Mouse (Mus musculus): ENCODE measurements around the gene 2300003K06Rik. TPM values are rescaled to one million over a fixed set of nuclear protein-coding genes. Genes with fewer than 3 reads are reported as not detected.

Gene 2300003K06Rik
- polyA plus RNA-seq, 1 experiment from 2014 or later, result not detected

DNA sequence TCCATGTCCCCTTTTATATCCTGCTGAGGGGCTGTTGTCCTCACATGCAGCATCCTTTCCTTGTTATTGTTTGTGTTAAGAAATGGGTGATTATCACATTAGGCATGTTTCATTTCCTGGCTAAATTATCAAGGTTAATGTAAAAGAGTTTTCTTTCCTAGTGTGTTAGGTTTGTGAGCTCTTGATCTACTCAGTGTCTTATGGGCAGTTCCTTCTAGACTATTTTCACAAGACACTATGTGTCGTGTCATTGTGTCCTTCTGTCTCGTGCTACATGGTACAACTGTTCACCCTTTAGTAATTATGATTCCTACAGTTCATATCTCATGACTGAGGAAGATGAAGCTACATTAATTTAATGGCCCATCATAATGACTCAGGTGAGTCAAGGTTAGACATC is 44.5 kb downstream of the 2300003K06Rik start, which contains the start of gene Gm11596:
TSS of gene Gm11596 (minus strand) at position 101 of the 400 bp plus-strand sequence.
- H3K4me2 ChIP-seq (ENCODE audit: low read depth, low read length), result no peak within 1 kb of the TSS
- 55% methylated on average over 2 of the region's 2 CpGs for WGBS (ENCODE audit: insufficient replicate concordance)

More for the DNA sequence above, 44.5 kb downstream of the 2300003K06Rik start, which contains the start of gene Gm11596:
- no peak for ATAC-seq
- H3K4me1 ChIP-seq (ENCODE audit: insufficient read depth), result no peaks in the 10 kb centered on the region
- no peak within 1 kb of the TSS for H3K4me3 ChIP-seq (ENCODE audit: low read depth, low read length)
- H3K36me3 ChIP-seq (replicated peaks; ENCODE audit: insufficient read depth, low read length), result no peaks in the 10 kb centered on the region
- H3K27me3 ChIP-seq (ENCODE audit: insufficient read depth, low read length), result no peaks in the 10 kb centered on the region
- no peak for TF ChIP-seq EP300 (IDR thresholded peaks at IDR 0.05; ENCODE audit: low read depth)
- TF ChIP-seq CTCF (IDR thresholded peaks at IDR 0.05; ENCODE audit: low read depth), result no peak
- H3K9ac ChIP-seq (replicated peaks), result no peak within 1 kb of the TSS
- H3K27ac ChIP-seq (ENCODE audit: low read depth), result no peak within 1 kb of the TSS
- no peaks in the 10 kb centered on the region for H3K9me3 ChIP-seq (ENCODE audit: low read length)
- no peak for DNase-seq

Other genes with a start within 250 kb of the 2300003K06Rik start
- gene Krtap1-3, start 246.7 kb downstream of the 2300003K06Rik start, polyA plus RNA-seq (2015; fragmentation: Nextera tagmentation; extraction: Ambion mirVana), result not detected in 2 replicates
- gene Krtap9-3, start 240.0 kb downstream of the 2300003K06Rik start, polyA plus RNA-seq (2015; fragmentation: Nextera tagmentation; extraction: Ambion mirVana), result not detected in 2 replicates
- not detected in 2 replicates for gene Gm11938, start 234.8 kb downstream of the 2300003K06Rik start, polyA plus RNA-seq (2015; fragmentation: Nextera tagmentation; extraction: Ambion mirVana)
- gene Gm11937, start 227.9 kb downstream of the 2300003K06Rik start, polyA plus RNA-seq (2015; fragmentation: Nextera tagmentation; extraction: Ambion mirVana), result not detected in 2 replicates
- gene Krtap2-4, start 223.2 kb downstream of the 2300003K06Rik start, polyA plus RNA-seq (2015; fragmentation: Nextera tagmentation; extraction: Ambion mirVana), result not detected in 2 replicates
- gene Gm11562, start 217.6 kb downstream of the 2300003K06Rik start, polyA plus RNA-seq (2015; fragmentation: Nextera tagmentation; extraction: Ambion mirVana), result not detected in 2 replicates
- not detected in 2 replicates for gene Krtap4-1, start 209.8 kb downstream of the 2300003K06Rik start, polyA plus RNA-seq (2015; fragmentation: Nextera tagmentation; extraction: Ambion mirVana)
- gene Krtap4-2, start 203.0 kb downstream of the 2300003K06Rik start, polyA plus RNA-seq (2015; fragmentation: Nextera tagmentation; extraction: Ambion mirVana), result not detected in 2 replicates
- gene Krtap4-7, start 194.0 kb downstream of the 2300003K06Rik start, polyA plus RNA-seq (2015; fragmentation: Nextera tagmentation; extraction: Ambion mirVana), result not detected in 2 replicates
- not detected in 2 replicates for gene Gm11555, start 187.8 kb downstream of the 2300003K06Rik start, polyA plus RNA-seq (2015; fragmentation: Nextera tagmentation; extraction: Ambion mirVana)
- not detected in 2 replicates for gene Gm11563, start 179.1 kb downstream of the 2300003K06Rik start, polyA plus RNA-seq (2015; fragmentation: Nextera tagmentation; extraction: Ambion mirVana)
- not detected in 2 replicates for gene Krtap4-6, start 172.1 kb downstream of the 2300003K06Rik start, polyA plus RNA-seq (2015; fragmentation: Nextera tagmentation; extraction: Ambion mirVana)
- not detected in 2 replicates for gene Gm14190, start 147.3 kb downstream of the 2300003K06Rik start, polyA plus RNA-seq (2015; fragmentation: Nextera tagmentation; extraction: Ambion mirVana)
- gene Gm14180, start 103.8 kb downstream of the 2300003K06Rik start, polyA plus RNA-seq (2015; fragmentation: Nextera tagmentation; extraction: Ambion mirVana), result not detected in 2 replicates
- not detected in 2 replicates for gene Gm11595, start 65.2 kb downstream of the 2300003K06Rik start, polyA plus RNA-seq (2015; fragmentation: Nextera tagmentation; extraction: Ambion mirVana)
- gene Krtap4-8, start 57.4 kb downstream of the 2300003K06Rik start, polyA plus RNA-seq (2015; fragmentation: Nextera tagmentation; extraction: Ambion mirVana), result not detected in 2 replicates
- gene Krtap4-9, start 52.9 kb downstream of the 2300003K06Rik start, polyA plus RNA-seq (2015; fragmentation: Nextera tagmentation; extraction: Ambion mirVana), result not detected in 2 replicates
- not detected in 2 replicates for gene Gm11596, start 44.6 kb downstream of the 2300003K06Rik start, polyA plus RNA-seq (2015; fragmentation: Nextera tagmentation; extraction: Ambion mirVana)
- gene Gm11569, start 39.1 kb downstream of the 2300003K06Rik start, polyA plus RNA-seq (2015; fragmentation: Nextera tagmentation; extraction: Ambion mirVana), result not detected in 2 replicates
- gene Gm11554, start 33.6 kb downstream of the 2300003K06Rik start, polyA plus RNA-seq (2015; fragmentation: Nextera tagmentation; extraction: Ambion mirVana), result not detected in 2 replicates
- not detected in 2 replicates for gene Krtap4-13, start 28.2 kb downstream of the 2300003K06Rik start, polyA plus RNA-seq (2015; fragmentation: Nextera tagmentation; extraction: Ambion mirVana)
- not detected in 2 replicates for gene Gm11564, start 22.4 kb downstream of the 2300003K06Rik start, polyA plus RNA-seq (2015; fragmentation: Nextera tagmentation; extraction: Ambion mirVana)
- not detected in 2 replicates for gene Krtap4-16, start 13.5 kb upstream of the 2300003K06Rik start, polyA plus RNA-seq (2015; fragmentation: Nextera tagmentation; extraction: Ambion mirVana)
- gene Gm11568, start 19.9 kb upstream of the 2300003K06Rik start, polyA plus RNA-seq (2015; fragmentation: Nextera tagmentation; extraction: Ambion mirVana), result not detected in 2 replicates
- not detected in 2 replicates for gene Gm11559, start 26.4 kb upstream of the 2300003K06Rik start, polyA plus RNA-seq (2015; fragmentation: Nextera tagmentation; extraction: Ambion mirVana)
- not detected in 2 replicates for gene Krtap9-1, start 35.3 kb upstream of the 2300003K06Rik start, polyA plus RNA-seq (2015; fragmentation: Nextera tagmentation; extraction: Ambion mirVana)
- not detected in 2 replicates for gene Gm11567, start 41.1 kb upstream of the 2300003K06Rik start, polyA plus RNA-seq (2015; fragmentation: Nextera tagmentation; extraction: Ambion mirVana)
- gene Krtap31-1, start 69.9 kb upstream of the 2300003K06Rik start, polyA plus RNA-seq (2015; fragmentation: Nextera tagmentation; extraction: Ambion mirVana), result not detected in 2 replicates
- not detected in 2 replicates for gene Gm11565, start 76.7 kb upstream of the 2300003K06Rik start, polyA plus RNA-seq (2015; fragmentation: Nextera tagmentation; extraction: Ambion mirVana)
- not detected in 2 replicates for gene Krtap31-2, start 98.2 kb upstream of the 2300003K06Rik start, polyA plus RNA-seq (2015; fragmentation: Nextera tagmentation; extraction: Ambion mirVana)
- gene Krtap9-5, start 110.4 kb upstream of the 2300003K06Rik start, polyA plus RNA-seq (2015; fragmentation: Nextera tagmentation; extraction: Ambion mirVana), result not detected in 2 replicates
- gene Krtap29-1, start 141.0 kb upstream of the 2300003K06Rik start, polyA plus RNA-seq (2015; fragmentation: Nextera tagmentation; extraction: Ambion mirVana), result not detected in 2 replicates
- gene Krtap16-1, start 148.5 kb upstream of the 2300003K06Rik start, polyA plus RNA-seq (2015; fragmentation: Nextera tagmentation; extraction: Ambion mirVana), result not detected in 2 replicates
- not detected in 2 replicates for gene Krtap17-1, start 155.9 kb upstream of the 2300003K06Rik start, polyA plus RNA-seq (2015; fragmentation: Nextera tagmentation; extraction: Ambion mirVana)
- gene Krt33a, start 178.1 kb upstream of the 2300003K06Rik start, polyA plus RNA-seq (2015; fragmentation: Nextera tagmentation; extraction: Ambion mirVana), result not detected in 2 replicates
- not detected in 2 replicates for gene Krt33b, start 191.8 kb upstream of the 2300003K06Rik start, polyA plus RNA-seq (2015; fragmentation: Nextera tagmentation; extraction: Ambion mirVana)
- not detected in 2 replicates for gene Krt34, start 203.5 kb upstream of the 2300003K06Rik start, polyA plus RNA-seq (2015; fragmentation: Nextera tagmentation; extraction: Ambion mirVana)
- not detected in 2 replicates for gene Krt31, start 212.5 kb upstream of the 2300003K06Rik start, polyA plus RNA-seq (2015; fragmentation: Nextera tagmentation; extraction: Ambion mirVana)

All from liver, postnatal 0 days (tissue).